Mouse (Mus musculus) cerebellum, adult 2 months (tissue): ENCODE measurements at regions not wholly inside any gene's neighbourhood (a gene's known extent, or its start where the extent isn't known, plus 50 kb on each side); places are given as distances from the start of the nearest gene placed in this dataset.

ENCODE experiments used
- CTCF ChIP-seq: fragments of 200-500 bp; IDR thresholded peaks from 2 replicates; pipeline ENCODE4 v1.5.1; 2011; ENCODE audit warnings: low read depth, mild to moderate bottlenecking, control low read depth, low read length, moderate library complexity, borderline replicate concordance; ENCODE audit not compliant: insufficient read depth
- POLR2A ChIP-seq: fragments of 200-500 bp; IDR thresholded peaks from 2 replicates; pipeline ENCODE4 v1.6.1; 2011; ENCODE audit warnings: low read length, control low read depth, borderline replicate concordance; ENCODE audit not compliant: insufficient read depth

- TF ChIP-seq CTCF, result no peak
- TF ChIP-seq POLR2A, result no peak
Measured at GRCm38 (mm10) chr10:17485049-17485449, 238.0 kb upstream of the Cited2 start.
